ENCODE assay signal across 11 mouse cellular contexts in genomic region chr16:14351571-14351970, GRCm38 (mm10).
"Had no signal": no experiment of that assay in that cellular context is flagged by ENCODE, and none has a peak within 500 bp of the region (broad histone marks: within the 10 kb centered on the region; RNA-seq: fewer than 3 reads in every experiment).

No protein-coding gene starts in this region.

- ATAC-seq: intestine, postnatal 0 days; midbrain, embryonic 15.5 days had no signal

- H3K9me3 ChIP-seq: limb, embryonic 12.5 days; midbrain, embryonic 15.5 days; neural tube, embryonic 12.5 days had no signal

- H3K36me3 ChIP-seq: limb, embryonic 12.5 days; midbrain, embryonic 15.5 days; neural tube, embryonic 12.5 days had no signal

- H3K4me1 ChIP-seq: limb, embryonic 12.5 days; midbrain, embryonic 15.5 days; neural tube, embryonic 12.5 days had no signal

- H3K27me3 ChIP-seq: limb, embryonic 12.5 days; midbrain, embryonic 15.5 days; neural tube, embryonic 12.5 days had no signal

- DNase-seq: kidney, adult 8-10 months; kidney, postnatal 25 days; lung, adult 2 months; lung, postnatal 10 days; lung, postnatal 4 days; thymus, postnatal 4 days had no signal

- H3K4me3 ChIP-seq: left cerebral cortex, adult 2 months; limb, embryonic 12.5 days; midbrain, embryonic 15.5 days; neural tube, embryonic 12.5 days had no signal
